Mouse (Mus musculus) neural tube, embryonic 12.5 days (tissue): ENCODE measurements around the gene Dock2. TPM values are rescaled to one million over a fixed set of nuclear protein-coding genes. Genes with fewer than 3 reads are reported as not detected.

Experiments
- ATAC-seq: fragments of 200-750 bp; cut with Nextera tagmentation; 2 replicates; pipeline ENCODE4 v1.8.0; 2017; ENCODE audit warnings: low read depth, mild to moderate bottlenecking, moderate TSS enrichment, moderate library complexity; ENCODE audit not compliant: low FRiP score
- H3K27ac ChIP-seq: fragments of 300-500 bp; sonication (generic); 2 replicates; pipeline ENCODE4 v1.5.1; 2016
- H3K27me3 ChIP-seq: fragments of 300-500 bp; sonication (generic); replicated peaks from 2 replicates; pipeline ENCODE4 v1.6.1; 2016; ENCODE audit warnings: mild to moderate bottlenecking
- H3K36me3 ChIP-seq: fragments of 300-500 bp; sonication (generic); 2 replicates; pipeline ENCODE4 v1.6.1; 2016; ENCODE audit warnings: mild to moderate bottlenecking
- H3K4me1 ChIP-seq: fragments of 300-500 bp; sonication (generic); 2 replicates; pipeline ENCODE4 v1.6.1; 2016
- H3K4me2 ChIP-seq: fragments of 300-500 bp; sonication (generic); replicated peaks from 2 replicates; pipeline ENCODE4 v1.6.1; 2016; ENCODE audit warnings: mild to moderate bottlenecking
- H3K4me3 ChIP-seq: fragments of 300-500 bp; sonication (generic); 2 replicates; pipeline ENCODE4 v1.5.1; 2016
- H3K9ac ChIP-seq: fragments of 300-500 bp; sonication (generic); 2 replicates; pipeline ENCODE4 v1.6.1; 2016; ENCODE audit warnings: mild to moderate bottlenecking
- H3K9me3 ChIP-seq: fragments of 300-500 bp; sonication (generic); 2 replicates; pipeline ENCODE4 v1.6.1; 2016; ENCODE audit warnings: mild to moderate bottlenecking
- whole genome bisulfite sequencing: fragments of 180-500 bp; shearing (Covaris S2); methylation state at CpG from one replicate; pipeline ENCODE4 v1.1.7; 2016; 5-methylcytosine and 5-hydroxymethylcytosine counted together
- polyA plus RNA-seq: library from polyadenylated mRNA; unstranded; fragments of >200 nt; fragmentation: Nextera tagmentation; extraction: Ambion mirVana; gene quantifications from 2 replicates; pipeline ENCODE4 v1.2.1, GENCODE M21; 2016

Dock2 gene
- polyA plus RNA-seq, 1 experiment from 2014 or later = 1.1 TPM

DNA sequence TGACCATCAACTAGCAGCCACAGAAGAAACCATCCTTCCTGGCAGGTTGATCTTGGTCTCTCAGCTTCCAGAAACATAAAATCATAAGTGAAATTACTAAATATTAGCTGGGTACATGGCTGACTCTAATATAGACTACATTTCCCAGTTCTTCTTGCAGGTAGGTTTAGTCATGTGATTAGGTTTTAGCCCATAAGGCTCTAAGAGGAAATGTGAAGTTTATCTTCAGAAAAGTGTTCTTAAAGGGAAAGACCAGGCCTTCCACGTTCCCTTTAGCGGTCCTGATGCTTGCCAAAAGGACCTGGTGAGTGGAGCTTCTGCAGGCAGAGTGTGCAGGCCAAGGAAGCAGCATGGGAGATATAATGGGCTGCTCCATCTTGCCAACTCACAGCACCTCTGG is 2.9 kb downstream of the Dock2 start:
- H3K4me3 ChIP-seq = no peak overlapping the region
- no peak overlapping the region for H3K4me2 ChIP-seq
- WGBS = 92% methylated on average over 2 of the region's 2 CpGs

GRCm38 (mm10) chr11:34779966-34780365 is 3.7 kb downstream of the Dock2 start:
- 84% methylated on average over 4 of the region's 4 CpGs for WGBS

More for the DNA sequence above, 2.9 kb downstream of the Dock2 start:
- Histone ChIP-seq H3K36me3 (no peaks in the 10 kb centered on the region), H3K27ac (no peak overlapping the region), H3K9ac (no peak overlapping the region), H3K9me3 (no peaks in the 10 kb centered on the region), H3K4me1 (no peaks in the 10 kb centered on the region), H3K27me3 (no peaks in the 10 kb centered on the region)
- no peak for ATAC-seq

DNA sequence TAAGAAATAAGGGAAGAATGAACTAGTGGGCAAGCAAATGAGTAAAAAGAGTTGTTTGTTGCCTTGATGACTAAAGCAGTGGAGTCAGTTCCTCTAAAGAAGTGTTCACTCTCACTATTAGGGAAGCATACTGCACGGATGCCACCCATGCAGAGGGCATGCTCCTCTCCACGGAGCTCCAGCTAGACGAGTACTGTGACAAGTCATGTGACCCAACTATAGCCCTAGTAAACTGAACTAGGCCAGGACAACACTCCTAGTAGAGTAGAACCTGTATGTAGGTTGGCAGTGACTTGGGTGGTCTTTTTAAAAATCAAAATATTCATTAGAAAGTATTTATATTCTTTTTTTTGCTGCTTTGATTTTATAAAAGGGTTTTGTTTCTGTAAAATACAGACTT is 5.3 kb downstream of the Dock2 start:
- no peaks in the 10 kb centered on the region for H3K36me3 ChIP-seq
- no peak overlapping the region for H3K4me3 ChIP-seq
- no peaks in the 10 kb centered on the region for H3K27me3 ChIP-seq
- H3K9me3 ChIP-seq = no peaks in the 10 kb centered on the region
- H3K4me2 ChIP-seq = no peak overlapping the region
- H3K9ac ChIP-seq = no peak overlapping the region
- no peaks in the 10 kb centered on the region for H3K4me1 ChIP-seq
- 89% methylated on average over 3 of the region's 3 CpGs for WGBS
- H3K27ac ChIP-seq = no peak overlapping the region
- no peak for ATAC-seq

More at GRCm38 (mm10) chr11:34779966-34780365, 3.7 kb downstream of the Dock2 start:
- Histone ChIP-seq H3K4me1 (no peaks in the 10 kb centered on the region), H3K4me2 (no peak overlapping the region), H3K27me3 (no peaks in the 10 kb centered on the region), H3K4me3 (no peak overlapping the region), H3K27ac (no peak overlapping the region), H3K9ac (no peak overlapping the region), H3K36me3 (no peaks in the 10 kb centered on the region), H3K9me3 (no peaks in the 10 kb centered on the region)
- no peak for ATAC-seq

DNA sequence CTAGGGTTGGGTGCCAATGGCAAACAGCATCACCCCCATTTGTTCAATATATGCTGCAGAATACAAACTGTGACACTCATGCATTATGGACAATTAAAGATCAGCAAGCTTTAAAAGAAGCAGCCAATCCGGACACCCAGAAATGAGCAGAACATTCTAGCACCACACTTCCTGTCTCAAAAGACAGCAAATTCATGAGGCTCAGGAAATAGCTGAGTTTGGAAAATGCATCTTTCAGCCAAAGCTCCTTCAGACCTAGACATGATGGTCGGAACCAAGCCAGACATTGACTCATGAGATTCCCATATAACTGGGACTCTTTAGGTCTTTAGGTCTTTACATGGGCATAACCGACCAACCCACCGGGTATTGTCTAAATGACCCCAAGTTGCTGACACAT is 6.2 kb downstream of the Dock2 start:
- H3K36me3 ChIP-seq = no peaks in the 10 kb centered on the region
- no peak overlapping the region for H3K27ac ChIP-seq
- H3K4me2 ChIP-seq = no peak overlapping the region
- no peaks in the 10 kb centered on the region for H3K4me1 ChIP-seq
- 93% methylated on average over 4 of the region's 4 CpGs for WGBS
- no peak overlapping the region for H3K4me3 ChIP-seq
- no peaks in the 10 kb centered on the region for H3K27me3 ChIP-seq
- H3K9me3 ChIP-seq = no peaks in the 10 kb centered on the region
- no peak overlapping the region for H3K9ac ChIP-seq
- ATAC-seq = no peak

DNA sequence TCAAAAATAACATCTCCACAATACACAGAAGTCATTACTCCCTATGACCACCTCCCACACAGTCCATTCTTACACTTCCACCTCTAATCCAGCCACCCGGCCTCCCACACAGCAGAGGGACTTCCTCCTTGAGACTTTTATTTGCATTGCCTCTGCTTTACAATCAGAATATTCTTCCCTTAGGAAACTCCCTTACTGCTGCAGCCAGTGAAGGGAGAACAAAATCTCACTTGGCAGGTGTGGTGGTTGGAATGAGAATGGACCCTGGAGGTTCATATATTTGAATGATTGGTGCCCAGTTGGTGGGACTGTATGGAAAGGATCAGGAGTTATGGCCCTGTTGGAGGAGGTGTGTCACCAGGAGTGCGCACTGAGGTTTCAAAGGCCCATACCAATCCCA is 7.6 kb downstream of the Dock2 start:
- Histone ChIP-seq H3K27ac (no peak overlapping the region), H3K9me3 (no peaks in the 10 kb centered on the region), H3K36me3 (no peaks in the 10 kb centered on the region), H3K4me2 (no peak overlapping the region), H3K4me1 (no peaks in the 10 kb centered on the region), H3K9ac (no peak overlapping the region), H3K4me3 (no peak overlapping the region), H3K27me3 (no peaks in the 10 kb centered on the region)
- ATAC-seq = no peak
- WGBS = 73% methylated on average over 2 of the region's 2 CpGs

- Histone ChIP-seq H3K9me3 (no peaks in the 10 kb centered on the region), H3K27me3 (no peaks in the 10 kb centered on the region), H3K4me3 (no peak overlapping the region), H3K4me2 (no peak overlapping the region), H3K4me1 (no peaks in the 10 kb centered on the region), H3K27ac (no peak overlapping the region), H3K9ac (no peak overlapping the region), H3K36me3 (no peaks in the 10 kb centered on the region)
- 68% methylated on average over 2 of the region's 2 CpGs for whole genome bisulfite sequencing
- no peak for ATAC-seq
These were observed 9.1 kb downstream of the Dock2 start for GRCm38 (mm10) chr11:34774636-34775035.

- ATAC-seq = no peak
- Histone ChIP-seq H3K27ac (no peak overlapping the region), H3K9me3 (no peaks in the 10 kb centered on the region), H3K36me3 (no peaks in the 10 kb centered on the region), H3K4me2 (no peak overlapping the region), H3K9ac (no peak overlapping the region), H3K27me3 (no peaks in the 10 kb centered on the region), H3K4me1 (no peaks in the 10 kb centered on the region), H3K4me3 (no peak overlapping the region)
- 91% methylated on average over 9 of the region's 9 CpGs for WGBS
These were observed 10.3 kb downstream of the Dock2 start for GRCm38 (mm10) chr11:34773304-34773895.

DNA sequence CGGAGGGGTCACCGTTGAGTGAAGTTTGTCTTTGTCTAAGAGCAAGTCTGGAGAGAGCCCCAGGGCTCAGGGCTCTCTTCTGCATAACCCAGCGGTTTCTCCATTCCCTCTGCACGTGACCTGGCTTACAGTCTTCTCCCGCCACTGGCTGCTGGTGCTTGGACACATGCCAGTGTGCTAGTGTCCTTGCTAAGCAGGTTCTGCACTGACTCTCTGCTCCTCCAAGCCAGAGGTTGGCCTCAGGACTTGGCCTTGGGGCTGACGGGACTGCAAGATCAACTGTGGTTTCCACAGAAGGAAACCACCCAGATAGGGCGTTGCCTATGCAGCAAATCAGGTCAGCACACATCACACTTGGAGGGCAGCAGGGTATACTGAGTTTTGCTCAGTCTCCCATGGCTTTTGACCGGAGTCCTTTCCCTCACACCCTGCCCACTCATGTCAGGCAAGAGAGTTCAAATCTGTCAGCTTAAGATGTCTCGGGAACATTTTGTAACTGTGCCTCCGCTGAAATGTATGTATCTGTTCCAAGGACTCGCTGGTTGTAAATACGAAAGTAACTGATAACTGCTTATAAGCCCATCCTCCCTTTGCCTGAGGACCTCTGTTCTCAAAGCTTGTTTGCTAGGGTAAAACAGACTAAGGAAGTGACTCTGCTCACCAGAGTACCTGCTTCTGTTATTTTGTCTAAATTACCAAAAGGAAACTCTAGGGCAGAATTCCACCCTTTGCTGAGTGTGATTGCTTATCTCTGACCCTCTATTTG is 12.3 kb downstream of the Dock2 start:
- Histone ChIP-seq H3K9me3 (no peaks in the 10 kb centered on the region), H3K27ac (no peak overlapping the region), H3K4me1 (no peaks in the 10 kb centered on the region), H3K4me3 (no peak overlapping the region), H3K36me3 (no peaks in the 10 kb centered on the region), H3K27me3 (no peaks in the 10 kb centered on the region), H3K9ac (no peak overlapping the region), H3K4me2 (no peak overlapping the region)
- no peak for ATAC-seq
- WGBS = 72% methylated on average over 12 of the region's 12 CpGs

DNA sequence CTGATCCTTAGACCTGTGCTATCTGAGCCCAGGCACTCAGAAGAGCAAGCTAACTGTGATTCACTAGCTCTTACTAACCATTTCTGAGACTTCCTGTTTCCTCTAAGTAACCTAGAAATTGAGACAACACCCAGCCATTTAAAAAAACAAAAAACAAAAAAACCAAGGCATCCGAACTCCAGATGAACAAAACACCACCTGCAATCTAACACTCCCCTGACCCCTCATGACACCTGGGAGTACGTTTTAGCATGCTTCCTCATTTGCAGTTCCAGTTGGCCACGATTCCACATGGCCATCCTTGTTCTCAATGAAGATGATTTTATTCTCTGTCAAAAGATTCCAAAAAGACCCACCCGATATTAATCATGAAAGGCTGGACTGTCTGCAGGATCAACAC is 13.0 kb downstream of the Dock2 start:
- no peak overlapping the region for H3K4me3 ChIP-seq
- no peak for ATAC-seq
- no peaks in the 10 kb centered on the region for H3K36me3 ChIP-seq
- no peak overlapping the region for H3K9ac ChIP-seq
- H3K27ac ChIP-seq = no peak overlapping the region
- no peaks in the 10 kb centered on the region for H3K27me3 ChIP-seq
- H3K4me2 ChIP-seq = no peak overlapping the region
- H3K9me3 ChIP-seq = no peaks in the 10 kb centered on the region
- WGBS = 69% methylated on average over 4 of the region's 4 CpGs
- H3K4me1 ChIP-seq = no peaks in the 10 kb centered on the region

DNA sequence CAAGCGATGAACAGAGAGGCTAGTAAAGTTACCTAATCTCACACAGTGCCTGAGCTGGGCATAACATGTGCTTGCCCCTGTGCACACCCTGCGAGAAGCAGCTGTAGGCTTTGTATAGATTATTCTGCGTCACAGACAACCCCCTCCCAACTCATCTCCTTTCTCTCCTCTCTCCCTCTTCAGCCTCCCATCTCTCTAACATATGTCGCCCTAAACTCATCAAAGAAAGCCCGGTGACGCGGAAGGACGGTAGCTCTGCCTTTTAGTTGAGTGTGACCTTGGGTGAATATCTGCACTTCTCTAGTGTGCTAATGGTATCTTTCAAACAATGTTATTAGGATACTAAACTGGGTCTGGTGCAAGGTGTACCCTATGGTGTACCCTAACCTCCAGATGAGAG is 13.7 kb downstream of the Dock2 start:
- no peak for ATAC-seq
- no peaks in the 10 kb centered on the region for H3K36me3 ChIP-seq
- no peak overlapping the region for H3K4me2 ChIP-seq
- 83% methylated on average over 8 of the region's 8 CpGs for WGBS
- H3K27me3 ChIP-seq = no peaks in the 10 kb centered on the region
- no peak overlapping the region for H3K9ac ChIP-seq
- H3K4me3 ChIP-seq = no peak overlapping the region
- H3K4me1 ChIP-seq = no peaks in the 10 kb centered on the region
- H3K9me3 ChIP-seq = no peaks in the 10 kb centered on the region
- H3K27ac ChIP-seq = no peak overlapping the region

DNA sequence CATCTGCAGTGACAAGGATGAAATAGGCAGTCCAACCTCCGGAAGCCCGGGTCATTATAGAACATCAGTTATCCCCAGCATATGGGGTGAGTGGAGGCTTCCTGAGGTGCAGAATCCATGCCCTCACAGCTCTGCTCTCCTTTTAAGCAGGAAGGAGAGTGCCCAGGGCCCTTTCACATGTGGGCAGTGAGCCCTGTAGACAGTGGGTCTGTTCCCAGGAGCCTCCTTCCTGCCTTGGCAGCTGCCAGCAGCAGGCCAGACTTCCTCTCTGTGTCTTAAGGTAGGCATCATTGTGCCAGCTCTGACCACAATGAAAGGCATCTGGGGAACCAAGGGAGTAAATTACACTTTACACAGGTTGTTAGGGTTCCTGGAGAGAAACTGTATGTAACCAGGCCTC is 14.3 kb downstream of the Dock2 start:
- no peak for ATAC-seq
- 86% methylated on average over 2 of the region's 2 CpGs for WGBS
- H3K4me2 ChIP-seq = no peak overlapping the region
- no peaks in the 10 kb centered on the region for H3K36me3 ChIP-seq
- H3K4me1 ChIP-seq = no peaks in the 10 kb centered on the region
- no peak overlapping the region for H3K27ac ChIP-seq
- H3K9me3 ChIP-seq = no peaks in the 10 kb centered on the region
- H3K27me3 ChIP-seq = no peaks in the 10 kb centered on the region
- H3K9ac ChIP-seq = no peak overlapping the region
- H3K4me3 ChIP-seq = no peak overlapping the region

DNA sequence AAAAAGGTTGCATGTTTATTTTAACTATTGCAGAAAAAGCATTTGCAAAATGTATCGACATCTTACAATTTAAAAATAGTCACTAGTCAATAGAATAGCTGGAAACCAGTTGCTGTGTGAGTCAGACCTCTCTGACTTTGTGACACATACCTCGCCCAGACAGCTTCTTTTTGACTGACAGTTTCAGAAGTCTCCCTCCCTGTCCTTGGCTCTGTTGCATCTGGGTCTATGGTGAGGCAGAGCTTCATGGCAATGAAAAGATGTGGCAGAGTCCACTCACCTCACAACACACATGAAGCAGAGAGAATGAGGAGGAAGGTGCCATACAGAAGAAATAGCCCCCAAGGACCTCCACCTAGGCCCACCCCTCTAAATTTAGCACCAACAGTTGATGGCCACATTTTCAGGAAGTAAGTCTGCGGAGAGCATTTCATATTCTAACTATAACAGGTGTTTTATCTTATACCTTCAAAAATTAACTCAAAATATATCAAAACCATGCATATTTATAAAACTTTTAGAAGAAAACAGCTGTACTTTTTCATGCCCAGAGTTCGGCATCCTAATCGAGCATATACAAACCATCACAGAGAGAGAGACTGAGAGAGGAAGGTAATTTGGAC is 19.8 kb downstream of the Dock2 start:
- H3K27ac ChIP-seq = no peak overlapping the region
- H3K36me3 ChIP-seq = no peaks in the 10 kb centered on the region
- 88% methylated on average over 5 of the region's 5 CpGs for WGBS
- no peak overlapping the region for H3K4me3 ChIP-seq
- H3K4me1 ChIP-seq = no peaks in the 10 kb centered on the region
- H3K4me2 ChIP-seq = no peak overlapping the region
- no peaks in the 10 kb centered on the region for H3K27me3 ChIP-seq
- H3K9me3 ChIP-seq = no peaks in the 10 kb centered on the region
- no peak for ATAC-seq
- H3K9ac ChIP-seq = no peak overlapping the region
